Mouse (Mus musculus) erythroblast, embryonic 14.5 days (primary cell): Measurements from ENCODE around the gene Mllt3.

ENCODE experiments used
- GATA1 ChIP-seq: IDR thresholded peaks from 2 replicates; pipeline ENCODE4 v1.6.1; 2012; ENCODE audit warnings: low read length, inconsistent platforms, mixed read lengths
- TAL1 ChIP-seq: IDR thresholded peaks from 3 replicates; pipeline ENCODE4 v1.6.1; 2012; ENCODE audit warnings: low read length, inconsistent platforms, mixed read lengths

- TF ChIP-seq GATA1 (no peak), TAL1 (no peak)
Measured at GRCm38 (mm10) chr4:87852461-87852860, 180.7 kb downstream of the Mllt3 start.
